Mouse (Mus musculus) forebrain, embryonic 13.5 days (tissue): ENCODE measurements around the gene Pawr. TPM values are rescaled to one million over a fixed set of nuclear protein-coding genes. Genes with fewer than 3 reads are reported as not detected.

Experiments
- ATAC-seq: fragments of 200-750 bp; cut with Nextera tagmentation; 2 replicates; pipeline ENCODE4 v1.8.0; 2017
- H3K27ac ChIP-seq: fragments of 300-500 bp; sonication (generic); 2 replicates; pipeline ENCODE4 v1.5.1; 2015; ENCODE audit warnings: inconsistent platforms, mild to moderate bottlenecking, moderate library complexity
- H3K27me3 ChIP-seq: fragments of 300-500 bp; sonication (generic); 2 replicates; pipeline ENCODE4 v1.6.1; 2015; ENCODE audit warnings: mild to moderate bottlenecking, inconsistent platforms
- H3K36me3 ChIP-seq: fragments of 300-500 bp; sonication (generic); 2 replicates; pipeline ENCODE4 v1.6.1; 2015; ENCODE audit warnings: mild to moderate bottlenecking, inconsistent platforms; ENCODE audit not compliant: poor library complexity, severe bottlenecking
- H3K4me1 ChIP-seq: fragments of 300-500 bp; sonication (generic); 2 replicates; pipeline ENCODE4 v1.6.1; 2015; ENCODE audit warnings: inconsistent platforms
- H3K4me2 ChIP-seq: fragments of 300-500 bp; sonication (generic); 2 replicates; pipeline ENCODE4 v1.6.1; 2015; ENCODE audit warnings: inconsistent platforms, mild to moderate bottlenecking, moderate library complexity
- H3K4me3 ChIP-seq: fragments of 300-500 bp; sonication (generic); 2 replicates; pipeline ENCODE4 v1.5.1; 2015; ENCODE audit warnings: mild to moderate bottlenecking, inconsistent platforms
- H3K9ac ChIP-seq: fragments of 300-500 bp; sonication (generic); 2 replicates; pipeline ENCODE4 v1.6.1; 2015; ENCODE audit warnings: mild to moderate bottlenecking, inconsistent platforms
- H3K9me3 ChIP-seq: fragments of 300-500 bp; sonication (generic); replicated peaks from 2 replicates; pipeline ENCODE4 v1.6.1; 2016; ENCODE audit warnings: inconsistent platforms
- WGBS: fragments of 180-500 bp; shearing (Covaris S2); methylation state at CpG from one replicate; pipeline ENCODE4 v1.1.7; 2015; 5-methylcytosine and 5-hydroxymethylcytosine counted together
- polyA plus RNA-seq: library from polyadenylated mRNA; unstranded; fragments of >200 nt; fragmentation: Nextera tagmentation; extraction: Ambion mirVana; gene quantifications from 2 replicates; pipeline ENCODE4 v1.2.1, GENCODE M21; 2015

Pawr gene
- polyA plus RNA-seq, 1 experiment from 2014 or later = 4.3 TPM

DNA sequence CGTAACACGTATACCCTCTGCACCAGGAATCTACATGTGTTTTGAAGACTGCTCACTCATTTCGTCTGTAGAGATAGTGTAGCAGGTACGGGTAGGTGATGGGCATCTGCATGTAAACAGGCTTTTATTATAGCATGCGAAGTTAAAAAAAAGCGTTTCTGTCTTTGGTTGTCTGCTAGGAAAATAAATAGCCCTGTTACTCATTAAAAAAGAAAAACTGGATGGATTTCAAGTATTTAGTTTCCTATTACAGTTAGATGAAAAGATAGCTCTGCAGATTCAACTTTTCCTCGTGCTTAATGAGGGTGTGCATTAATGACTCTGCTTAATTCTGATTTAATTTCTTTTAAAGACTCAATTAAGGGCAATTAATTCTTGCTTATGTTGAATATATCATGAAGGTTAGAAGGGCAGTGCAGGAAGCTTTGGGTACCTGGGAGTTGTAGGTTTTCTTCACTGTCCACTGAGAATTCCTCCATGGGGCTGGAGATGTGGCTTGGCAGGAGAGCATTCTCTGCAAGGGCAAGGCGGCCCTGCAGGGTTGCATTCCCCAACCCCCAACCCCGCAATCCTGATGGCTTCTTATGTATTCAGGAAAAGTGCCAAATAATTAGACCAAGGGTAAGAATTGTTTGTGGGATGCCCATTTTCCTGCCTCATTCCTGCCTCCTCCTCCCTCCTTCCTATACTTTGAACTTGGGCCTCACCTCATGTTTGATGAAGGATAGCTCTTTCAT lies 29.7 kb downstream of the Pawr start:
- Histone ChIP-seq H3K27me3 (no peaks in the 10 kb centered on the region), H3K9ac (no peak overlapping the region), H3K4me2 (no peak overlapping the region), H3K27ac (no peak overlapping the region), H3K9me3 (no peaks in the 10 kb centered on the region), H3K4me1 (peaks cover 31% of the 10 kb centered on the region), H3K36me3 (no peaks in the 10 kb centered on the region), H3K4me3 (no peak overlapping the region)
- 0 out of 2 replicates have a peak, but pooled peaks have one; percentile 34 for ATAC-seq
- 26% methylated on average over 9 of the region's 9 CpGs for WGBS

DNA sequence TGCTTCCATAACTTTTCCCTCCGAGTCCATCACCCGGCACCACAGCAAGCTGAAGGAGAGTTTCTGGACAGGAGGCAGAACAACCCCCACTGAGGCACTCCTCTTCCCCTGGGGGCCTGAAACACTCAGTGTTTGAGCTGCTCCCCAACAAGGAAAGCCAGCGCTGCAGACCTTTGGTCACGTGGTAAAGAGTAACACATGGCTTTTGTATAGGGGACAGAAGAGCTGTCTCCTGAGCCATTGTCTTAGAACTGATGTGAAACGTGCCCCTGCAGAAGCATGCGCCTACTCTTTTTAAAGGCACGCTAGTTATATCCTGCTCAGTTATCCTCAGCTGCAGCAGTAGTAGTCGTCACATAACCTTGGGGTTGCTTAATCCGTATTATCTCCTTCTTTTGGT lies 32.0 kb downstream of the Pawr start:
- Histone ChIP-seq H3K4me1 (peaks cover 31% of the 10 kb centered on the region), H3K27me3 (no peaks in the 10 kb centered on the region), H3K9me3 (no peaks in the 10 kb centered on the region), H3K27ac (no peak overlapping the region), H3K9ac (no peak overlapping the region), H3K36me3 (no peaks in the 10 kb centered on the region), H3K4me3 (no peak overlapping the region), H3K4me2 (no peak overlapping the region)
- WGBS = 34% methylated on average over 9 of the region's 9 CpGs
- ATAC-seq = no peak

DNA sequence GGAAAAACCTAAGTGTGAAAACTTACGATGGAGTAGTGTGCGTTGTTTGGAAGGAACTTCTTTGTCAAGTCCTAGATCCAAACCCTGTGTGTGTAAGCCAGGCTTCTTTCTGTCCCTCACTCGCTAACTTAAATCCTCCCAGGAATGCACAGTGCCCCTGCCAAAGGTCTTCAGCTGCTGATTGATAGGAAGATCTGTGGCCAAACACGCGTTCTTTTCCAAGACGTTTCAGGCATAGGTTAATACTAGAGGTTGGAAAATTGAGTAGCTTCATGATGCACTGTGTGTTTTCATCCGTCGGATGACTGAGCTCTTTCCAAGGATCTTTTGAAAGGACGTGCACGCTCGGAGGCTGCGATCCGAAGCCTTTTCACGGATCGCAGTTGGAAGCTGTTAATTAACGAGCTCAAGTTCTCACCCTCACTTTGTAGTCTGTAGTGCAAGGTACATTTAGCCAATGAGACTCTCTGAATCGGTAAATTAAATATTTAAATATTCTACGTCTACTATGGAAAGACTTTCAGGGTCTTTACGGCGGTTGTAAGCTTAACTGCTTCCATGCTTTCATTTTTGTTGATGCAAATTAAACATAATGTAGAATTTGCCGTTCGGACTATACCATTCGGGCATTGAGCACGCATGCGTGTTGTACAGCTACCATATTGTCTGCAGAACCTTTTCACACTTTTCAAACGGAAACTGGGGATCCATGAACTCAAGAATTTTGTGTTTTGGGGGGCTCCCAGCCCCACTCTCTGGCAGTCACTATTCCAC lies 33.2 kb downstream of the Pawr start:
- Histone ChIP-seq H3K4me2 (peak overlapping the region; percentile 47), H3K36me3 (no peaks in the 10 kb centered on the region), H3K27me3 (no peaks in the 10 kb centered on the region), H3K4me1 (peaks cover 31% of the 10 kb centered on the region), H3K9ac (no peak overlapping the region), H3K9me3 (no peaks in the 10 kb centered on the region), H3K27ac (peak overlapping the region; percentile 40; the same call in 1 of the 2 replicates), H3K4me3 (peak overlapping the region; percentile 28)
- WGBS = 33% methylated on average over 26 of the region's 26 CpGs
- peak; percentile 78 for ATAC-seq

DNA sequence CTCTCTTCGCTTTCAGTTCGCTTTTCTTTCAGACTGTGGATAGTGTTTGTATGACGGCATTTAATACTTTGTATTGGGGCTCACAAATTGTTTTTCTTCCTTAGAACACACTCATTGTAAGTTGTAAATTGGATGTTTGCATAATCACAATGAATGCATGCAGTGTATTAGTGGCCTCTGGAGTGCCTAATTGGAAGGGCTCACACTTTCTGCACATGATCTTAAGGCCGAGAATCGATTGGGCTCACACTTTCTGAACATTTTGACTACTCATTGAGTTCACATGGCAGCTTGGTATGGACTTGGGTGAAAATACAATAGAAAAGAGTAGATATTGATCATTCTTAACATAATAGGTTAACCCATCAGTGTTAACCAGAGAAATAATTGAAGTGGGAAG lies 34.3 kb downstream of the Pawr start:
- H3K4me2 ChIP-seq = no peak overlapping the region
- WGBS = 56% methylated on average over 5 of the region's 5 CpGs
- ATAC-seq = peak; percentile 46

DNA sequence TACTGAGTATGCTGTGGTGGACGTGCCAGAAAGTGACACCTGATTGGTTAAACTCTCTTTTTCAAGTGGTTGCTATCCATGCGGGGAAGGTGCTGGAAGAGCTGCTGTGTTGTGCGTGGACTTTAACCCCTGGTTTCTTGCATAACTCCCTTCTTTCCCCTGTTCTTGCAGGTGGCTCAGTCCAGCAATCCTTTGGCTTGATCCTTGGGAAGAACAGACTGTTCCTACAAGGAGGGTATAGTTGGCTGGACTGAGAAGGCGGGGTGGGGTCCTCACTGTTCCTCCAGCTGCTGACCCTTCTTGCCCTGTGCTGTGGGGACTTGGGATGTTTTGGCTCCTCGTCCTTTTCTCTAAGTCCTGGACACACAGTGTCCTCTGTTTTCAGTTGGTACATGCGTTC lies 36.4 kb downstream of the Pawr start:
- Histone ChIP-seq H3K27ac (no peak overlapping the region), H3K4me3 (no peak overlapping the region), H3K36me3 (no peaks in the 10 kb centered on the region), H3K4me2 (no peak overlapping the region), H3K9ac (no peak overlapping the region), H3K9me3 (no peaks in the 10 kb centered on the region), H3K4me1 (peaks cover 24% of the 10 kb centered on the region), H3K27me3 (no peaks in the 10 kb centered on the region)
- WGBS = 91% methylated on average over 6 of the region's 6 CpGs
- no peak for ATAC-seq

More for the DNA sequence above, 34.3 kb downstream of the Pawr start:
- Histone ChIP-seq H3K27ac (no peak overlapping the region; the same call in 1 of the 2 replicates), H3K9ac (no peak overlapping the region), H3K9me3 (no peaks in the 10 kb centered on the region), H3K4me3 (no peak overlapping the region), H3K27me3 (no peaks in the 10 kb centered on the region), H3K36me3 (no peaks in the 10 kb centered on the region), H3K4me1 (peaks cover 27% of the 10 kb centered on the region)

DNA sequence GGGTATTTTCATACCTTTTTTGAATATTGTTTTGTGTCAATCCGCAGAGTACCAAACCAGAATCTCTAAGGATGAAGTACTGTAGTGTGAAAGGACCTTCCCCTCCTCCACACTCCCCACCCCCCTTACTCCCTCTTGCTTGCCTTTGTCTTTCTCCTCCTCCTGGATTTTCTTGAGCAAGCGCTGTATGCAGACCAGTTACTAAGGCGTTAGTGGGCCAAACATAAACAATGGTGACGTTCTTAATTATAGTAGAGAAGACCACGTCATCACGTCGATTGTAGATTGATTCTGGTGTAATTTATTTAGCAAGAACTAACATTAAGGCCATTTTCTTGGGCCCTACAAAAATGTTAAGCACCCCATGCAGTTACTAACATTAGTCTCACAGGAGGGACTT lies 40.3 kb downstream of the Pawr start:
- H3K9ac ChIP-seq = no peak overlapping the region
- ATAC-seq = peak; percentile 53; the same call in 1 of the 2 replicates
- peaks cover 11% of the 10 kb centered on the region for H3K4me1 ChIP-seq
- no peak overlapping the region for H3K4me2 ChIP-seq
- 30% methylated on average over 7 of the region's 7 CpGs for WGBS
- H3K36me3 ChIP-seq = no peaks in the 10 kb centered on the region
- H3K27me3 ChIP-seq = no peaks in the 10 kb centered on the region
- H3K27ac ChIP-seq = no peak overlapping the region
- no peak overlapping the region for H3K4me3 ChIP-seq
- peaks cover 7% of the 10 kb centered on the region; the same call in 1 of the 2 replicates for H3K9me3 ChIP-seq

DNA sequence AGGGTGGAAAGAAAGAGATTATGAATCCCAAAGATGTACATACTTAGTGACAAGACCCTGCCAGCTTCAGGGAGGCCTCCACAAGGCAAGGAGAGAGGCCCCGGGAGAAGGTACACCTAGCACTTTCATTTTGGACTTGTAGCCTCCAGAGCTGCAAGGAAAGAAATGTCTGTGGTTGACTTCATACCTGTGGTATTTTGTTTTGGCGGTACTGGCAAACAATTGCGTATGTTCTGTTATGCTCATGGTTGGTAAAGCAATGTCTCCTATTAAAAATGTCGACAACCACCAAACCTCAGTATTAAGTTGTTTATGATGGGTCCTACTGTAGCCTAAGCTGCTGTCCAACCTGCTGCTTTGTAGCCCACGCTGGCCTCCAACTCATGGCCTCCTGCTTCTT lies 40.9 kb downstream of the Pawr start:
- peaks cover 11% of the 10 kb centered on the region for H3K4me1 ChIP-seq
- H3K9me3 ChIP-seq = peaks cover 7% of the 10 kb centered on the region; the same call in 1 of the 2 replicates
- WGBS = 93% methylated on average over 5 of the region's 5 CpGs
- H3K4me3 ChIP-seq = no peak overlapping the region
- no peak overlapping the region for H3K27ac ChIP-seq
- no peak for ATAC-seq
- H3K36me3 ChIP-seq = no peaks in the 10 kb centered on the region
- H3K27me3 ChIP-seq = no peaks in the 10 kb centered on the region
- no peak overlapping the region for H3K9ac ChIP-seq
- no peak overlapping the region for H3K4me2 ChIP-seq

DNA sequence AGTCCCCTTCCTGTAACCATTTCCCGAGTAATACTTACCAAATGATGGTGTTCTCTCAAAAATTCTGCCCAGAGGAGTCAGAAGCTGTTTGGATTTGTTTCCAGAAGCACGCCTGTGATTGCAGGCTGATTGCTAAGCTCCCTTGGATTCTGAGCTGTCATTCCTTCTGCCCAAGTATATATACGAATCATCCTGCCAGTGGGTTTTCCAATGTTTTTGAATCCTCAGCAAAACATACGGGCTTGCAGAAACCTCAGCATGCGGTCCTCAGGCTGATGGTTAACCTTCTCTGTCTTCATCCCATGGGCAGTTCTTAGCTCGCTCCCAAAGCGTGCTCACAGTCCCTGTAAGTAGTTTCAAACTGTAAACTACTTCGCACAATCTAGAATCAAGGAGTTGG lies 43.9 kb downstream of the Pawr start:
- ATAC-seq = no peak

DNA sequence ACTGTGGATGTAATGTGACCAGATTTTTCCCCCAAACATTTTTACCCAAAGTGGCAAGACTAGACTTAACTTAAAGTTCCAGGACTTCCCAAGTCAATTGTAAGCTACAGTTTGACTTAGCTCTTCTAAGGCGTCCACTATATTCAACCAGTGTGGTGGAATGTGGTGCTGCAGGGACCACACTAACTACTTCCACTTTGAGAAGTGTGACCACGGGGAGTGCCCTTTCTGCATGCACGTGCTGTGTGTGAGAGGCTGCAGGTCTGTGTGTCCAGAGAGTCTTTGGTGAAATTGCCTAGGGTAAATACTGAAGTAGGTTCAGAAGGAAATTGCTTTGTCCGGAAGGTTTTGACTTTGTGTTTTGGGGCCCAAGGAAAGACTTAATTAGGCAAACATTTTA lies 44.4 kb downstream of the Pawr start:
- H3K36me3 ChIP-seq = no peaks in the 10 kb centered on the region
- no peak overlapping the region for H3K4me3 ChIP-seq
- no peak overlapping the region for H3K4me2 ChIP-seq
- peaks cover 11% of the 10 kb centered on the region for H3K4me1 ChIP-seq
- no peak overlapping the region for H3K27ac ChIP-seq
- no peak overlapping the region for H3K9ac ChIP-seq
- ATAC-seq = no peak
- no peaks in the 10 kb centered on the region for H3K27me3 ChIP-seq
- 97% methylated on average over 4 of the region's 4 CpGs for WGBS
- H3K9me3 ChIP-seq = peaks cover 7% of the 10 kb centered on the region; the same call in 1 of the 2 replicates

More for the DNA sequence above, 43.9 kb downstream of the Pawr start:
- H3K36me3 ChIP-seq = no peaks in the 10 kb centered on the region
- peaks cover 11% of the 10 kb centered on the region for H3K4me1 ChIP-seq
- H3K27ac ChIP-seq = no peak overlapping the region
- WGBS = 96% methylated on average over 8 of the region's 8 CpGs
- H3K9me3 ChIP-seq = peaks cover 7% of the 10 kb centered on the region; the same call in 1 of the 2 replicates
- H3K4me3 ChIP-seq = no peak overlapping the region
- H3K9ac ChIP-seq = no peak overlapping the region
- H3K4me2 ChIP-seq = no peak overlapping the region
- H3K27me3 ChIP-seq = no peaks in the 10 kb centered on the region

DNA sequence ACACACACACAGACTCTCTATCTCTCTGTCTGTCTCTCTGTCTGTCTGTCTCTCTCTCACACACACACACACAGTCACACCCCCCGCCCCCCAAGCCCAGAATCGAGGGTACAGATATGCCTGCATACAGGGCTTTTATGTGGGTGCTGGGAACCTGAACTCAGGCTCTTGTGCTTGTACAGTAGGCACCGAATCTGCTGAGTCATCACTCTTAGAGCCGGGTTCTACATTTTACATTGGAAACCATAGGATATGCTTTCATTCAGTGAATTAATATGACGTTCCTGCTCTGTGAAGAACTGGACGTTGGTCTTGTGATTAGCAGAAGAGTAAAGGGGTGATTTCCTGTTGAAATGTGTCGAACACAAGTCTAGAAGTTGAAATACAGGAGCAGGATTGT lies 45.4 kb downstream of the Pawr start:
- Histone ChIP-seq H3K9me3 (peaks cover 7% of the 10 kb centered on the region; the same call in 1 of the 2 replicates), H3K9ac (no peak overlapping the region), H3K4me3 (no peak overlapping the region), H3K4me2 (no peak overlapping the region), H3K4me1 (peaks cover 7% of the 10 kb centered on the region), H3K27ac (no peak overlapping the region), H3K27me3 (no peaks in the 10 kb centered on the region), H3K36me3 (no peaks in the 10 kb centered on the region)
- WGBS = 91% methylated on average over 7 of the region's 7 CpGs
- no peak for ATAC-seq

DNA sequence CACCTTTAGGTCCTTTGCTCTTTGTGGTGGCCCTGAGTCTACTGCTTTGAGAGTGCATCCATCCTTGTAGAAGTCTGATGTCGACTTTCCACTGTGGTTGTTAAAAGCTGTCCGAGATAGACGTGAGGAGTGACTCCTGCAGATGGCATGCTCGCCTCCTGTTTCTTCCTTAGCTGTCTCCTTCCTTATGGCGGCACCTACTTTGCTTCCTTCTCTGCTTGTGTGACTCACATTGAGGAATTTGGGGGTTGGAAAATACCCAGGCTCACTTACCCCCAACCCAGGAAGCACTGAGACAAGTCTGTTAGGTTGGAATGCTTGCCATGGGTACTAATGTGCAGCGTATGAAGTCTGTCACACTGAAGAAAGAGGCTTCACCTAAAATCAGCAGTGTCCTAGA lies 46.1 kb downstream of the Pawr start:
- WGBS = 93% methylated on average over 6 of the region's 6 CpGs
- no peak overlapping the region for H3K9ac ChIP-seq
- no peak for ATAC-seq
- H3K27me3 ChIP-seq = no peaks in the 10 kb centered on the region
- no peak overlapping the region for H3K4me3 ChIP-seq
- no peak overlapping the region for H3K27ac ChIP-seq
- peaks cover 7% of the 10 kb centered on the region; the same call in 1 of the 2 replicates for H3K9me3 ChIP-seq
- peaks cover under 1% of the 10 kb centered on the region; the same call in 1 of the 2 replicates for H3K4me1 ChIP-seq
- H3K36me3 ChIP-seq = no peaks in the 10 kb centered on the region
- no peak overlapping the region for H3K4me2 ChIP-seq

DNA sequence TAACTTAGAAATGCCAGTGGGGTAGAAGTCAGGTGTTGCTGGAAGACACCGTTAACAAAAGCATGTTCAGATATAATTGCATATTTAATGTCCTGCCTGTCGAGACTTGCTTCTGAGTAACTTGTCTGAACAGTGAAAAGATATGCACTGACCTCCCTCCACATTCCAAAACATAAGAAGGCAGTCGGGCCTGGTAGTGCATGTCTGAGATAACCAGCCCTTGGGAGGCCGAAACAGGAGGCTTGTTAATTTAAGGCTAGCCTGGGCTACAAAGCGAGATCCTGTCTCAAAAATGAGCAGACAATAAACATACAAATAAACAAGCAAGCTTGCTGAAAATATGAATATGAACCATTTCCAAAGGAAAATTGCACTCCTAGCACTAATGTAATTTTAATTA lies 46.6 kb downstream of the Pawr start:
- Histone ChIP-seq H3K9ac (no peak overlapping the region), H3K36me3 (no peaks in the 10 kb centered on the region), H3K9me3 (peaks cover 7% of the 10 kb centered on the region; the same call in 1 of the 2 replicates), H3K4me1 (no peaks in the 10 kb centered on the region), H3K27me3 (no peaks in the 10 kb centered on the region), H3K4me2 (no peak overlapping the region), H3K4me3 (no peak overlapping the region), H3K27ac (no peak overlapping the region)
- ATAC-seq = no peak
- WGBS = 88% methylated on average over 5 of the region's 5 CpGs
